Comparison of ENCODE assay signal across 17 mouse cellular contexts in the genomic region with DNA sequence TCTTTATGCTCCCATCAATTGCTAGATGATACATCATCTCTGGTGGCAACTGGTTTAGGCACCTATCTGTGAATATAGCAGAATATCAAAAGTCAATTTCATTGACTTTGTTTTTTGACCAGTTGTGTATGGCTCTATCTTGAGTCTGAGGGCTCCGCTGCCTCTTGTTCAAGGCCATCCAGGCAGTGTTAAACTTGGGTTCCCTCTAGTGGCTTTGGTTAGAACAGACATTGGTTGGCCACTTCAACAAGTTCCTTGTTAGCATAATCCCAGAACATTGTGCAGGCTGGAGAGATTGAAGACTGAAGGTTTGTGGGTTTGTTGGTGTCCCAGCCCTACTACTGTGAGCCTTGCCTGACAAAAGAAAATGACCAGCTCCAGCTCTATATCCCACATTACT. TPM values are rescaled to one million over a fixed set of nuclear protein-coding genes. Genes with fewer than 3 reads are reported as not detected.
A peak's percentile ranks its signal among the peaks of the same experiment; 100 is the strongest.
DNase-seq lines count a peak whose midpoint lies in the region; ATAC-seq and TF ChIP-seq lines count a peak whose summit lies in the region.
"Had no signal": no experiment of that assay in that cellular context is flagged by ENCODE, and none has a peak within 500 bp of the region (broad histone marks: within the 10 kb centered on the region; RNA-seq: fewer than 3 reads in every experiment).

No protein-coding gene starts in this region.

- H3K36me3 ChIP-seq in lung, embryonic 14.5 days (ENCODE audit: insufficient read depth) = no peaks in the 10 kb centered on the region
- no peaks in the 10 kb centered on the region for H3K36me3 ChIP-seq in lung, postnatal 0 days (ENCODE audit: insufficient read depth, low read length)

- peak; percentile 23; the same call in 1 of the 2 replicates for TF ChIP-seq CTCF in lung, embryonic 14.5 days (IDR thresholded peaks at IDR 0.05; ENCODE audit: low read depth)
- no peak for TF ChIP-seq CTCF in lung, postnatal 0 days (IDR thresholded peaks at IDR 0.05)
- TF ChIP-seq CTCF in left cerebral cortex, adult 2 months (IDR thresholded peaks at IDR 0.05) = no peak; the same call in 1 of the 2 replicates

- TF ChIP-seq EP300 in lung, postnatal 0 days (IDR thresholded peaks at IDR 0.05) = no peak

- peak; percentile 2 for DNase-seq in adrenal gland, adult 2 months
- no peak for DNase-seq in adrenal gland, postnatal 25 days
- DNase-seq in lung, embryonic 14.5 days = peak; percentile 39
- DNase-seq in lung, postnatal 0 days (ENCODE audit: low spot score) = no peak
- DNase-seq in retina, postnatal 7 days (ENCODE audit: low read depth, low spot score) = peak; percentile 0
- DNase-seq in left cerebral cortex, adult 2 months (ENCODE audit: extremely low spot score in 1 of 2, low spot score in 2 of 2) = no peak
- no peak for DNase-seq in thymus, postnatal 4 days
- DNase-seq: adrenal gland, adult 8-10 months; gastrocnemius, postnatal 25 days; kidney, postnatal 14 days; left cerebral cortex, postnatal 4 days; lung, postnatal 14 days; thymus, postnatal 36 days had no signal

- no peak overlapping the region for H3K4me2 ChIP-seq in lung, embryonic 14.5 days
- H3K4me2 ChIP-seq in lung, postnatal 0 days (replicated peaks; ENCODE audit: low read depth, low read length) = no peak overlapping the region

- no peaks in the 10 kb centered on the region for H3K9me3 ChIP-seq in lung, embryonic 14.5 days (ENCODE audit: low read depth, low read length)
- H3K9me3 ChIP-seq in lung, postnatal 0 days (ENCODE audit: low read length) = no peaks in the 10 kb centered on the region

- no peaks in the 10 kb centered on the region for H3K4me1 ChIP-seq in lung, embryonic 14.5 days (ENCODE audit: insufficient read depth)
- H3K4me1 ChIP-seq in lung, postnatal 0 days (ENCODE audit: insufficient read depth, low read depth, low read length) = no peaks in the 10 kb centered on the region

- H3K4me3 ChIP-seq in lung, embryonic 14.5 days (ENCODE audit: low read depth, low read length) = no peak overlapping the region
- H3K4me3 ChIP-seq in lung, postnatal 0 days (ENCODE audit: low read depth, low read length) = no peak overlapping the region
- H3K4me3 ChIP-seq in left cerebral cortex, adult 2 months = no peak overlapping the region

- no peaks in the 10 kb centered on the region for H3K27me3 ChIP-seq in lung, embryonic 14.5 days (ENCODE audit: insufficient read depth, low read length)
- H3K27me3 ChIP-seq in lung, postnatal 0 days (replicated peaks; ENCODE audit: insufficient read depth, low read length) = no peaks in the 10 kb centered on the region

- WGBS in lung, embryonic 14.5 days = 69% methylated on average over 1 of the region's 1 CpGs
- 55% methylated on average over 1 of the region's 1 CpGs for WGBS in lung, postnatal 0 days

- intact Hi-C loops in left cerebral cortex, adult 2 months (cut with DNase I) = no loop called here

- H3K9ac ChIP-seq in lung, embryonic 14.5 days = no peak overlapping the region
- H3K9ac ChIP-seq in lung, postnatal 0 days (replicated peaks; ENCODE audit: low read depth) = no peak overlapping the region

- no peak for ATAC-seq in lung, embryonic 14.5 days (ENCODE audit: insufficient read depth)
- no peak for ATAC-seq in lung, postnatal 0 days
- peak; percentile 80 for ATAC-seq in common myeloid progenitor, adult 5-6 weeks (replicated peaks; ENCODE audit: low read depth, poor library complexity, severe bottlenecking)

- H3K27ac ChIP-seq in lung, embryonic 14.5 days (ENCODE audit: low read depth) = no peak overlapping the region
- H3K27ac ChIP-seq in lung, postnatal 0 days (ENCODE audit: low read length) = no peak overlapping the region
- H3K27ac ChIP-seq in left cerebral cortex, adult 2 months = no peak overlapping the region

RNA-seq across cellular contexts. Expression of a gene that starts 2.9 kb away (rescaled TPM):
- total RNA-seq in adrenal gland, adult 2 months (2021) = not detected
- polyA plus RNA-seq in adrenal gland, adult 2 months (2012; rRNA removed) = not detected in 2 replicates
- not detected in 2 replicates for total RNA-seq in adrenal gland, postnatal 25 days (2021)
- not detected in 2 replicates for polyA plus RNA-seq in lung, embryonic 14.5 days (2014; fragmentation: Nextera tagmentation; extraction: Ambion mirVana)
- polyA plus RNA-seq in lung, postnatal 0 days (2015; fragmentation: Nextera tagmentation; extraction: Ambion mirVana) = not detected in 2 replicates
- total RNA-seq in common myeloid progenitor, adult 5-6 weeks (2017) = not detected in 2 replicates
- total RNA-seq in left cerebral cortex, adult 2 months (2021) = not detected
- total RNA-seq: adrenal gland, adult 8-10 months; gastrocnemius, postnatal 25 days; heart, postnatal 25 days; left cerebral cortex, postnatal 4 days had no signal
- polyA plus RNA-seq: C2C12; spleen, adult 2 months had no signal

RNA-seq across cellular contexts. Expression of a gene that starts 26.9 kb away (rescaled TPM):
- not detected for total RNA-seq in adrenal gland, adult 2 months (2021)
- not detected in 2 replicates for polyA plus RNA-seq in adrenal gland, adult 2 months (2012; rRNA removed)
- total RNA-seq in adrenal gland, postnatal 25 days (2021) = not detected in 2 replicates
- polyA plus RNA-seq in lung, embryonic 14.5 days (2014; fragmentation: Nextera tagmentation; extraction: Ambion mirVana) = not detected in 2 replicates
- polyA plus RNA-seq in lung, postnatal 0 days (2015; fragmentation: Nextera tagmentation; extraction: Ambion mirVana) = not detected in 2 replicates
- not detected in 2 replicates for total RNA-seq in common myeloid progenitor, adult 5-6 weeks (2017)
- not detected for total RNA-seq in left cerebral cortex, adult 2 months (2021)
- total RNA-seq: adrenal gland, adult 8-10 months; gastrocnemius, postnatal 25 days; heart, postnatal 25 days; left cerebral cortex, postnatal 4 days had no signal
- polyA plus RNA-seq: C2C12; spleen, adult 2 months had no signal

RNA-seq across cellular contexts. Expression of a gene that starts 39.8 kb away (rescaled TPM):
- not detected for total RNA-seq in adrenal gland, adult 2 months (2021)
- polyA plus RNA-seq in adrenal gland, adult 2 months (2012; rRNA removed) = not detected in 2 replicates
- total RNA-seq in adrenal gland, postnatal 25 days (2021) = not detected in 2 replicates
- polyA plus RNA-seq in lung, embryonic 14.5 days (2014; fragmentation: Nextera tagmentation; extraction: Ambion mirVana) = not detected in 2 replicates
- polyA plus RNA-seq in lung, postnatal 0 days (2015; fragmentation: Nextera tagmentation; extraction: Ambion mirVana) = not detected in 2 replicates
- not detected in 2 replicates for total RNA-seq in common myeloid progenitor, adult 5-6 weeks (2017)
- total RNA-seq in left cerebral cortex, adult 2 months (2021) = not detected
- total RNA-seq: adrenal gland, adult 8-10 months; gastrocnemius, postnatal 25 days; heart, postnatal 25 days; left cerebral cortex, postnatal 4 days had no signal
- polyA plus RNA-seq: C2C12; spleen, adult 2 months had no signal

RNA-seq across cellular contexts. Expression of a gene that starts 50.4 kb away (rescaled TPM):
- total RNA-seq in adrenal gland, adult 2 months (2021) = not detected
- polyA plus RNA-seq in adrenal gland, adult 2 months (2012; rRNA removed) = not detected in 2 replicates
- not detected in 2 replicates for total RNA-seq in adrenal gland, postnatal 25 days (2021)
- polyA plus RNA-seq in lung, embryonic 14.5 days (2014; fragmentation: Nextera tagmentation; extraction: Ambion mirVana) = not detected in 2 replicates
- polyA plus RNA-seq in lung, postnatal 0 days (2015; fragmentation: Nextera tagmentation; extraction: Ambion mirVana) = not detected in 2 replicates
- not detected in 2 replicates for total RNA-seq in common myeloid progenitor, adult 5-6 weeks (2017)
- not detected for total RNA-seq in left cerebral cortex, adult 2 months (2021)
- total RNA-seq: adrenal gland, adult 8-10 months; gastrocnemius, postnatal 25 days; heart, postnatal 25 days had no signal
- polyA plus RNA-seq: C2C12; spleen, adult 2 months had no signal

Comparison
In these comparisons a context has a peak if more than half of its experiments do, and no peak if none do; other contexts are left out.
1. DNase-seq: peak in adrenal gland, adult 2 months (single experiment), lung, embryonic 14.5 days (single experiment) and retina, postnatal 7 days (single experiment); none in adrenal gland, postnatal 25 days (single experiment), lung, postnatal 0 days (single experiment), left cerebral cortex, adult 2 months (0 of 2) and thymus, postnatal 4 days (single experiment).